Mouse (Mus musculus): ENCODE measurements around the gene Serpinf2.

Gene Serpinf2

GRCm38 (mm10) chr11:75383529-75383928, 55.9 kb downstream of the Serpinf2 start:
- DNase-seq (ENCODE audit: low read depth): peak; percentile 32
